Mouse (Mus musculus): ENCODE data around the gene Akr7a5.

The Akr7a5 gene

GRCm38 (mm10) chr4:139310171-139310898, at the start of gene Akr7a5, which contains the start of gene Pqlc2:
Akr7a5 (plus strand) TSS chr4:139310744.
Pqlc2 (minus strand) TSS chr4:139310708.
- DNase-seq (ENCODE audit: low read depth, low spot score): peak; percentile 94

GRCm38 (mm10) chr4:139262981-139263380, 47.6 kb upstream of the Akr7a5 start:
- DNase-seq (ENCODE audit: low read depth, low spot score): no peak

- DNase-seq (ENCODE audit: low read depth, low spot score): no peak
These were observed 44.6 kb upstream of the Akr7a5 start for GRCm38 (mm10) chr4:139265783-139266499.

- no peak for DNase-seq (ENCODE audit: low read depth, low spot score)
These were observed 44.1 kb upstream of the Akr7a5 start for GRCm38 (mm10) chr4:139266500-139266865.

- no peak for DNase-seq (ENCODE audit: low read depth, low spot score)
These were observed 43.2 kb upstream of the Akr7a5 start for GRCm38 (mm10) chr4:139267335-139267734.

GRCm38 (mm10) chr4:139268242-139268641, 42.3 kb upstream of the Akr7a5 start:
- no peak for DNase-seq (ENCODE audit: low read depth, low spot score)

GRCm38 (mm10) chr4:139270168-139270567, 40.4 kb upstream of the Akr7a5 start:
- no peak for DNase-seq (ENCODE audit: low read depth, low spot score)

- no peak for DNase-seq (ENCODE audit: low read depth, low spot score)
These were observed 39.0 kb upstream of the Akr7a5 start for GRCm38 (mm10) chr4:139271562-139271961.

- no peak for DNase-seq (ENCODE audit: low read depth, low spot score)
These were observed 37.4 kb upstream of the Akr7a5 start for GRCm38 (mm10) chr4:139272951-139273680.

- DNase-seq (ENCODE audit: low read depth, low spot score): no peak
These were observed 36.0 kb upstream of the Akr7a5 start for GRCm38 (mm10) chr4:139274573-139274972.

- DNase-seq (ENCODE audit: low read depth, low spot score): no peak
These were observed 34.1 kb upstream of the Akr7a5 start for GRCm38 (mm10) chr4:139276411-139276810.

- no peak for DNase-seq (ENCODE audit: low read depth, low spot score)
These were observed 30.0 kb upstream of the Akr7a5 start for GRCm38 (mm10) chr4:139280530-139280929.

- no peak for DNase-seq (ENCODE audit: low read depth, low spot score)
These were observed 28.7 kb upstream of the Akr7a5 start for GRCm38 (mm10) chr4:139281791-139282345.

GRCm38 (mm10) chr4:139282955-139283417, 27.6 kb upstream of the Akr7a5 start:
- DNase-seq (ENCODE audit: low read depth, low spot score): no peak

GRCm38 (mm10) chr4:139284877-139285276, 25.7 kb upstream of the Akr7a5 start:
- no peak for DNase-seq (ENCODE audit: low read depth, low spot score)

- DNase-seq (ENCODE audit: low read depth, low spot score): no peak
These were observed 24.3 kb upstream of the Akr7a5 start for GRCm38 (mm10) chr4:139286234-139286633.

GRCm38 (mm10) chr4:139287122-139287863, 23.3 kb upstream of the Akr7a5 start:
- DNase-seq (ENCODE audit: low read depth, low spot score): peak; percentile 64

- peak; percentile 62 for DNase-seq (ENCODE audit: low read depth, low spot score)
These were observed 21.5 kb upstream of the Akr7a5 start for GRCm38 (mm10) chr4:139289017-139289416.

- no peak for DNase-seq (ENCODE audit: low read depth, low spot score)
These were observed 19.4 kb upstream of the Akr7a5 start for GRCm38 (mm10) chr4:139291099-139291498.

GRCm38 (mm10) chr4:139292038-139292437, 18.5 kb upstream of the Akr7a5 start:
- DNase-seq (ENCODE audit: low read depth, low spot score): no peak

GRCm38 (mm10) chr4:139297566-139297965, 13.0 kb upstream of the Akr7a5 start:
- no peak for DNase-seq (ENCODE audit: low read depth, low spot score)
